Mouse (Mus musculus): Measurements from ENCODE around the gene Gm5447. TPM values are rescaled to one million over a fixed set of nuclear protein-coding genes. Genes with fewer than 3 reads are reported as not detected.

Gm5447 gene
- not detected in 2 replicates for total RNA-seq (2017)

- peak; percentile 40 to 85 for ATAC-seq (replicated peaks in 1 of 2; ENCODE audit: insufficient read depth in 1 of 2, low FRiP score in 2 of 2, low TSS enrichment in 1 of 2, low read depth in 1 of 2, poor library complexity in 2 of 2, severe bottlenecking in 2 of 2)
These were observed at the start of gene Gm5447, which contains the start of gene Exoc2 for GRCm38 (mm10) chr13:30973501-30974246. Gm5447 (plus strand) TSS chr13:30974204. Exoc2 (minus strand) TSS chr13:30974093.

GRCm38 (mm10) chr13:30924269-30924668 lies 49.7 kb upstream of the Gm5447 start:
- no peak for ATAC-seq (replicated peaks in 1 of 2; ENCODE audit: insufficient read depth in 1 of 2, low FRiP score in 2 of 2, low TSS enrichment in 1 of 2, low read depth in 1 of 2, poor library complexity in 2 of 2, severe bottlenecking in 2 of 2)

GRCm38 (mm10) chr13:30929119-30929518 lies 44.9 kb upstream of the Gm5447 start:
- ATAC-seq (replicated peaks in 1 of 2; ENCODE audit: insufficient read depth in 1 of 2, low FRiP score in 2 of 2, low TSS enrichment in 1 of 2, low read depth in 1 of 2, poor library complexity in 2 of 2, severe bottlenecking in 2 of 2) = no peak

DNA sequence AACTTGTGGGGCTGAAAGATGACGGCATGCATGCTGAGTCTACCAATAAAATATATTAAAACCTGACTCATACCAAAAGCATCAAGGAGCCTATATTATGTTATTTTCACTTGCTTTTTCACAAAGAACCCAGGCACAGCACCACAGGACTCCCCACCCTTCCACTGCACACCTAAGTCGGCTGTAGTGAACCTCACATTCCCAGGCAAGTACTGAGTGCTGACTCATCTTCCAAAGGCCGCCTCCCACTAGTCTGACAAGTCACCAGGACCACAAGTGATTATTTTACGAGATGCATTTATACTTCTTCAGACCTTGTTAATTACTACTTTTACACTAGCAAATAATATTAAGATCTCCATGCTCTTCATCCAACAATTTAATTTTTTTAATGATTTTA lies 42.4 kb upstream of the Gm5447 start:
- no peak for ATAC-seq (replicated peaks in 1 of 2; ENCODE audit: insufficient read depth in 1 of 2, low FRiP score in 2 of 2, low TSS enrichment in 1 of 2, low read depth in 1 of 2, poor library complexity in 2 of 2, severe bottlenecking in 2 of 2)

DNA sequence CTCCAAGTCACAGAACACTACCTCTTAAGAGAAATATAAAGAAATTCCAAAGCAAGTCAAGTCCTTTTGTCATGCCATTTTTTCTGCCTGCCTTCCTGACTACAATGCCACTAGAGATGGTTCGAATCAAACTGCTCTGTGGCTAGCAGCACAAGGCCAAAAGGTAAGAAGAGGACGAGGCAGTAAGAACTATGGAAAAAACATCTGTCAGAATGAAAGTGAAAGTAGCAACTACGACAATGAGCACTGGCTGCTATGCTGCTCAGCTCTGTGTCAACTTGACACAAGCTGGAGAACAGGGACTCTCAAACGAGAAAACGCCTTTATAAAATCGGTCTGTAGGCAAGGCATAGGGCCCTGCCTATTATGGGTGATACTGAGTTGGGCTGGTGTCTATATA lies 41.0 kb upstream of the Gm5447 start:
- ATAC-seq (replicated peaks in 1 of 2; ENCODE audit: insufficient read depth in 1 of 2, low FRiP score in 2 of 2, low TSS enrichment in 1 of 2, low read depth in 1 of 2, poor library complexity in 2 of 2, severe bottlenecking in 2 of 2) = peak in 1 of 2 experiments; percentile 60; a peak in 2 of 4 replicates

GRCm38 (mm10) chr13:30945788-30946187 lies 28.2 kb upstream of the Gm5447 start:
- ATAC-seq (replicated peaks in 1 of 2; ENCODE audit: insufficient read depth in 1 of 2, low FRiP score in 2 of 2, low TSS enrichment in 1 of 2, low read depth in 1 of 2, poor library complexity in 2 of 2, severe bottlenecking in 2 of 2) = no peak

GRCm38 (mm10) chr13:30947129-30947528 lies 26.9 kb upstream of the Gm5447 start:
- ATAC-seq (replicated peaks in 1 of 2; ENCODE audit: insufficient read depth in 1 of 2, low FRiP score in 2 of 2, low TSS enrichment in 1 of 2, low read depth in 1 of 2, poor library complexity in 2 of 2, severe bottlenecking in 2 of 2) = no peak

- ATAC-seq (replicated peaks in 1 of 2; ENCODE audit: insufficient read depth in 1 of 2, low FRiP score in 2 of 2, low TSS enrichment in 1 of 2, low read depth in 1 of 2, poor library complexity in 2 of 2, severe bottlenecking in 2 of 2) = no peak
These were observed 26.5 kb upstream of the Gm5447 start, which contains the start of gene Hus1b for GRCm38 (mm10) chr13:30947540-30947939. Hus1b (minus strand) TSS chr13:30947759.

GRCm38 (mm10) chr13:30949181-30949580 lies 24.8 kb upstream of the Gm5447 start:
- no peak for ATAC-seq (replicated peaks in 1 of 2; ENCODE audit: insufficient read depth in 1 of 2, low FRiP score in 2 of 2, low TSS enrichment in 1 of 2, low read depth in 1 of 2, poor library complexity in 2 of 2, severe bottlenecking in 2 of 2)

DNA sequence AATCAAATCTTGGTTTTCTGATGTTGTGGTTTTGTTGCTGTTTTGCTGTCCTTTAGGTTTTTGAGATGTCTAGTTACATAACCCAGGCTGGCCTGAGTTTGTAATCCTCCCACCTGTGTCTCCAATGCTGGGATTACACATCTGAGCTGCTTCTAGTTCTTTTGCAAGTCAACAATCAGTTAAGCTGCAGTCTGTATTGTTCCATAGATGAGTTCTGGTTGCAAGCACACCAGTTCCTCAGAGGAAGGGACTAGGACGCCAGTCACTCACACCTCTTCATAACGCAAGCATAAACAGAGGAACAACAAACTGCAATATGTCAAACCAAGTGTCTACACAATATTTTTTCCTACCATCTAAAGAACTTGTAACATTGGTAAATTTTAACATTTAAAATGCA lies 22.0 kb upstream of the Gm5447 start:
- no peak for ATAC-seq (replicated peaks in 1 of 2; ENCODE audit: insufficient read depth in 1 of 2, low FRiP score in 2 of 2, low TSS enrichment in 1 of 2, low read depth in 1 of 2, poor library complexity in 2 of 2, severe bottlenecking in 2 of 2)

DNA sequence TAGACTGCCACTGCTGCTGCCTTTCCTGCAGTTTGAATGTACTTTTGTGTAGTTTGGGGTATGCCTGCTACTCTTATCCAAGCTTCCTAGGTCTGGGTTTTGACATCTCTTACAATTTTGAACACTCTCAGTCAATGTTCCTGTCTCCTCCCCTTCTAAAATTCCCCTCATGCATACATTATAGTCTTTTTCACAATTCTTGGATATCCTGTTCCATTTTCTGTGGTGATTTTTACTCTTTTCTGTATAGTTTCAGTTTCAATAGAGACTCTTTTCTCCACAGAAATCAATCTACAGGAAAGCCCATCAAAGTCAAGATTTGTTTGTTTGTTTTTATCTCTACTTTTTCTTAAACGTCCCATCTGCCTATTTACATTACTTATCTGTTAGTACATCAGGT lies 20.4 kb upstream of the Gm5447 start:
- no peak for ATAC-seq (replicated peaks in 1 of 2; ENCODE audit: insufficient read depth in 1 of 2, low FRiP score in 2 of 2, low TSS enrichment in 1 of 2, low read depth in 1 of 2, poor library complexity in 2 of 2, severe bottlenecking in 2 of 2)

DNA sequence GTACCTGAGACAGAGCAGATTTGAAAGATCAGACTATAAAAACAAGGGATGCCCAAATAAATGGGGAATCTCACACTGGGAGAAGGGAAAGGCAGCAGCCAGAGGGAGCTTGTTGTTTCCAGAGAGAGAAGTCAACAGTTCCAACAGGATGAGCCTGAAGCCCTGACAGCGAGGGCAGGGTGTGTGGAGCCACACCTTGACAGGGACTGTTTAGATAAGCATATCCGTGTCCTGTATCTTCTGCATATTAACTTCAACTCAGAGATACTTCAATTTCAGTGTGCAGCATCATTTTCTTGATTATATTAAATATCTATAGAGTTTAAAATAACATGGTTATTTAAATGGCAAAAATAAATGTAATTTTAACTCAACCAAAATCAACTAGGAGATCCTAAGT lies 13.3 kb upstream of the Gm5447 start:
- no peak for ATAC-seq (replicated peaks in 1 of 2; ENCODE audit: insufficient read depth in 1 of 2, low FRiP score in 2 of 2, low TSS enrichment in 1 of 2, low read depth in 1 of 2, poor library complexity in 2 of 2, severe bottlenecking in 2 of 2)

DNA sequence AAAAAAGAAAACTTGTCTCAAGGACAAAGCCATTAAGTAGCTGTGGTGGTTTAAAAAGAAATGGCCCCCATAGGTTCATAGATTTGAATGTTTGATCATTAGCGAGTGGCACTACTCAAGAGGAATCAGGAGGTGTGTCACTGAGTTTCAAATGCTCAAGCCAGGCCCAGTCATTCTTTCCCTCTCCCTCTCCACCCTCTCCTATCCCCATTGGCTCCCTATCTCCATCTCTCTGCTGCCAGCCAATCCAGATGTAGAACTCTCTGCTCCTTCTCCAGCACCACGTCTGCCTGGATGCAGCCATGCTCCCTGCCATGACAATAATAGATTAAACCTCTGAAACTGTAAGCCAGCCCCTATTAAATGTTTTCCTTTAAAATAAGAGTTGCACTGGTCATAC lies 12.1 kb upstream of the Gm5447 start:
- no peak for ATAC-seq (replicated peaks in 1 of 2; ENCODE audit: insufficient read depth in 1 of 2, low FRiP score in 2 of 2, low TSS enrichment in 1 of 2, low read depth in 1 of 2, poor library complexity in 2 of 2, severe bottlenecking in 2 of 2)

DNA sequence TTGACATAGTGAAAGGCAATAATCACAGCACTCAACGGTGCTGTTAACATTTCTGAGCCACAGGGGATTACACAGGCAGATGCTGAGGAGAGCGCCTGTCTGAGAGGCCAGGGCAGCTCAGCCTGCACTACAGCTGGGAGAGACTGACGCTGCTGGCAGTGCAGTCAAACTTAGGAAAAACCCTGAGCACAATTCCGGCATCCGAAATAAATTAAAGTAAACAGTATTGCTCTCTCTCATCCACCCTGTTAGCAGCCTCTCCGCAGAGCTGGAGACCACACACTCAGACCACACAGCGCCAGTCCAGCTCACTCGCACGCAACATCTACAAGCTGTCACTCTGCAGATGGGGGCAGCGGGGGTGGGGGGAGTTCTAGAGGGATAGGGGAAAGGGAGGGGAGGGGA lies 7.5 kb upstream of the Gm5447 start:
- ATAC-seq (replicated peaks in 1 of 2; ENCODE audit: insufficient read depth in 1 of 2, low FRiP score in 2 of 2, low TSS enrichment in 1 of 2, low read depth in 1 of 2, poor library complexity in 2 of 2, severe bottlenecking in 2 of 2) = no peak

DNA sequence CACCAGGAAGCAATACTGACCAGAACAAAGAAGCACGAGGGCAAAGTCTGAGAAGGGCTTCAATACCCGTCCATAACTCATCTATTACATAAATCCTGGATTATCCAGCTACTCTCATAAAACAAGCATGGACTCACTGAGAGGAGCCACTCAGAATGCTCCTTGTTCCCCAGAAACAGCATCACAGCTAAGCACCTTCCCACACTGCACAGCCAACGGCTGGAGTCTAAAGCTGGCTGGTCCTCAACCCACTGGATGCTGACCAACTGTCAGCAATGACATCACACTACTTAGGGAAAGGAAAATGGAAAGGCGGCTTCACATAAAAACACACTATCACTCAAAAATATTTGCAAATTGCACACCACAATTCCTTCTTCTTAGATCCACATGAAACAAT lies 5.7 kb upstream of the Gm5447 start:
- no peak for ATAC-seq (replicated peaks in 1 of 2; ENCODE audit: insufficient read depth in 1 of 2, low FRiP score in 2 of 2, low TSS enrichment in 1 of 2, low read depth in 1 of 2, poor library complexity in 2 of 2, severe bottlenecking in 2 of 2)

DNA sequence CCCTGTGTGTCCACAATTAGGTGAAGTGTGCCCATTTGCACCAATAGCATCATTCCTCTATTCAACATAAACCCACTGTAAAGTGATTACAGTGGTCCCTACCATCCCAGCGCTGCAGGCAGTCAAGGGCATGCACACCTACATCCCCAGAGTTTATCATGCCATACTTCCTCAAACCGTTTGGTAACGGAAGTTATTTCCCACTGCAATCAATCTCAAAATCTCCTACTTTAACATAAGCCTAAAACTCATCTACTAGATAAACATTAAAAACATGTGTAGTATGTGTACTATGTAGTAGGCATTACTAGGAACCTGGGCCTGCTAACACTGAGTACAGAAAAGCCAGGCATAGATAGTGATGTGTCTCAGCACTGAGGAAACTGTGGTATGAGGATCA lies 3.0 kb upstream of the Gm5447 start:
- ATAC-seq (replicated peaks in 1 of 2; ENCODE audit: insufficient read depth in 1 of 2, low FRiP score in 2 of 2, low TSS enrichment in 1 of 2, low read depth in 1 of 2, poor library complexity in 2 of 2, severe bottlenecking in 2 of 2) = no peak

DNA sequence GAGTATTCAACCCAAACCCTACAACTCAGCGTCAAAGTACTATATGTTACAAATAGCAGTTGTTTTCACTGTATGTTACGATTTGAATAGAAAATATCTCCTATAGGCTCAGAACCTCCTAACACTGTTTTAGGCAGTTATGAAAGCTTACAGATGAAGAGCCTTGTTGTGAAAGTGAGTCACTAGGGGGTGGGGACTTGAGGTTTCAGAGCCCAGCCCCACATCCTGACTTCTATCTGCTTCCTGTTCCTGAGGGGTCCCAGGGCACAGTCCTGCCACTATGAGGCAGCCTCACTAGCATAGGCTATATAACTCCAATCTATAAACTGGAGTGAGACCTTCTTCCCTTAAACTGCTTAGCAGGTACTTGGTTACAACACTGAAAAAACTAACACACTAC lies 1.9 kb upstream of the Gm5447 start:
- peak; percentile 90 to 93 for ATAC-seq (replicated peaks in 1 of 2; ENCODE audit: insufficient read depth in 1 of 2, low FRiP score in 2 of 2, low TSS enrichment in 1 of 2, low read depth in 1 of 2, poor library complexity in 2 of 2, severe bottlenecking in 2 of 2)

- ATAC-seq (replicated peaks in 1 of 2; ENCODE audit: insufficient read depth in 1 of 2, low FRiP score in 2 of 2, low TSS enrichment in 1 of 2, low read depth in 1 of 2, poor library complexity in 2 of 2, severe bottlenecking in 2 of 2) = no peak
These were observed 235 bp downstream of the Gm5447 start for GRCm38 (mm10) chr13:30974247-30974630.

GRCm38 (mm10) chr13:30976536-30977084 lies 2.6 kb downstream of the Gm5447 start:
- no peak for ATAC-seq (replicated peaks in 1 of 2; ENCODE audit: insufficient read depth in 1 of 2, low FRiP score in 2 of 2, low TSS enrichment in 1 of 2, low read depth in 1 of 2, poor library complexity in 2 of 2, severe bottlenecking in 2 of 2)
